Mouse (Mus musculus): ENCODE data around the gene Il1rapl2.

The Il1rapl2 gene

GRCm38 (mm10) chrX:137570321-137571195 is at the start of gene Il1rapl2:
TSS of gene Il1rapl2 (plus strand) at chrX:137570608.
- in situ Hi-C loops (cut with MboI; ENCODE audit: low pct_unique_long_range_greater_than_20kb in 1 of 2, low sequenced_read_pairs in 2 of 2, unreplicated experiment in 1 of 2), result no loop called here

DNA sequence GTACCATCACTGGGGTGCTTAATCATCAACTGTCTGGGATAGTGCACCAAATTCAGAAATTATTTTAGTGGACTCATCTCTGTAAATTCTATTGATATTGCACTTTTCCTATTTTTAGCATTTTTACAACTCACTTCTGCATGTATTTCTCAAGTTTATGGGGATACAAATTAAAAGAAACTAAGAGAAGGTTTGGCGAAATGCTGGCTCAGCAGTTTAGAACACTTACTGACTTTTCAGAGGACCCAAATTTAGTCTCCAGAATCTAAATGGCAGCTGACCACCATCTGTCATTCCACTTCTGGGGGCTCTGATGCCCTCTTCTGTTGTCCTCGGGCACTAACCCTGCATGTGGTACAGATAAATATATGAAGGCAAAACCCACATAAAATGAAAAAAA is 22.1 kb upstream of the Il1rapl2 start:
- in situ Hi-C loops (cut with MboI; ENCODE audit: low pct_unique_long_range_greater_than_20kb in 1 of 2, low sequenced_read_pairs in 2 of 2, unreplicated experiment in 1 of 2), result no loop called here

DNA sequence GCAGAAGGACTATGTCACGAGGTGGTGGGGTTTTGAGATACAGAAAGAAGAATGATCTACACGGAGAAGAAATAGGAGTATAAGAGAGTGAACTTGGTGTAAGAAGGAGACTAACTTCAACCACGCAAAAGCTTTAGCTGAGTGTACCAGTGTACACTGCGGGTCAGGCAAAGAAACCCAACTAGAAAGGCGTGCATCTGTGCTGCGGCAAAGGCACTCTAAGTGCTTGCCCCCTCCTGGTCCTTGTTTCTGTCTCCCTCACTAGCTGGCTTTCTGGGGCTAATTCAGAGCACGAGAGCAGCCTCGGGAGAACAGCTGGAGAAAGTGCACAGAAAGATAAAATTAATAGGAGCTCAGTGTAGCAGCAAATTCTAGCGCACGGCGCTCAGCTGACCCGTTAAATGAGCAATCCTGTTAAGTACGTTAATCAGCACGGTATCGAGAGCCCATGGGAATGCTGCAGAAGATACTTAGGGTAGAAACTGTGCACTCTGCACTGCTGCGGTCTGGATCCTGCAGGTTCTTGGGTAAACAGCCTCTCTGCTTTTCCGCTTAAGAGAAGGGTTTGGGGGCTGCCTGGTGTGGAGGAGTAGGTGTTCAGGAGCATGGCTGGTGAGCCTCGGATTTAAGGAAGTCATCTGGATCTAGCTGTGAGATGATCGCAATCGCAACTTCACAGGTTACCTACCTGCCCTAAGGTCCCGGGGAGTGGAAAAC is 778 bp upstream of the Il1rapl2 start:
- in situ Hi-C loops (cut with MboI; ENCODE audit: low pct_unique_long_range_greater_than_20kb in 1 of 2, low sequenced_read_pairs in 2 of 2, unreplicated experiment in 1 of 2), result no loop called here

DNA sequence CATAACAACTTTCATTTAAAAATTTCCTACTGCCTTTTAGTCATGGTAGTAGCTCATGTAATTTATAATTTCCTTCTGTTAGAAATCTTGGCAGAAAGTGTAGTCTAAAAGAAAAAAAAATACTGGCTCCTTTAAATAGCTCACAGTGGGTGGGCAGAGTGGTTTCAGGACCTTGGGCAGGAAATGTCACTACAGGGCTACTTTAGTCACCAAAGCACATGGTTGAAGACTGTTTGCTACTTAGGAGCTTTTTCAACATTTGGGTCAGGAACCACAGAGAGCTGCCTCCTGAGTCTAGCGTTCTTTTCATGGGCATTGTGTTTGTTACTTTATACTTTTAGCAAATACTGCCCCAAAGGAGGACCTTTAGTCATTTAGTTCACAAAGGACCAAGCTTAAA is 12.2 kb downstream of the Il1rapl2 start:
- in situ Hi-C loops (cut with MboI; ENCODE audit: low pct_unique_long_range_greater_than_20kb in 1 of 2, low sequenced_read_pairs in 2 of 2, unreplicated experiment in 1 of 2), result no loop called here

GRCm38 (mm10) chrX:137620697-137621096 is 50.3 kb downstream of the Il1rapl2 start:
- in situ Hi-C loops (cut with MboI; ENCODE audit: low pct_unique_long_range_greater_than_20kb in 1 of 2, low sequenced_read_pairs in 2 of 2, unreplicated experiment in 1 of 2), result no loop called here

DNA sequence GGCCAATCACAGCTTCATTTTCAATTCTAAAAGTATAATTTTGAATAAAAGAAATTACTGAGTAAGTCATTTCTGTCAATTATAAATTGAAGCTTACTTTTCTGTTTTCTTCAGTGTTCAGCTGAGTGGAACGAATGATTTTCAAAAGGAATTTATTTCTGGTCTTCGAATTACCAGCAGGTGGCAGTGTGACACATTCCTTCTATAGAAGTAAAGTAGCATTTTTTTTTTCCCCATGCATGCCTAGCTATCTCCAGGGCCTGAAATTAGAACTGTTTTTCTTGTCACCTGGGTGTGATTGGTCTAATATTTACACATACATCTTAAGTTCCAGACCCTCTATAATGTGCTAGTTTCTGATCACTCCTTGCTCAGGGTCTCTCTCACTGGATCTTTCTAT is 96.6 kb downstream of the Il1rapl2 start:
- in situ Hi-C loops (cut with MboI; ENCODE audit: low pct_unique_long_range_greater_than_20kb in 1 of 2, low sequenced_read_pairs in 2 of 2, unreplicated experiment in 1 of 2), result no loop called here

DNA sequence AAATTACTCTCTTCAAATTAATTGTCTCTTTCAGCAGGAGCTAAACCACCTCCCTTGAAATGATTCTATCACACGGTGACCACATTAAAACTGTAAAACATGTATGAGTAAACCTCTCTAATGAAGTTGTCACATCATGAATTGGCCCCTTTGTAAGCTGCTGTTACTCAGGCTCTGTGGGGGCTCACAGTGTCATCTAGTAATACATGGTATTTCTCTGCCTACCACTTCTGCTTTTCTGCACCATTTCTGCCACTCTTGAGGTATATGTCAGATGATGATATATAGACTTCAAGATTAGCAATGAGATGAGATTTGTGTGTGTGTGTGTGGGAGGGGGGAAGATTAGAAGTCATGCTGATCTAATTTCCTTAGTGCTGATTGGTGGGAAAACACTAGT is 117.6 kb downstream of the Il1rapl2 start:
- in situ Hi-C loops (cut with MboI; ENCODE audit: low pct_unique_long_range_greater_than_20kb in 1 of 2, low sequenced_read_pairs in 2 of 2, unreplicated experiment in 1 of 2), result no loop called here

- in situ Hi-C loops (cut with MboI; ENCODE audit: low pct_unique_long_range_greater_than_20kb in 1 of 2, low sequenced_read_pairs in 2 of 2, unreplicated experiment in 1 of 2), result no loop called here
Measured at GRCm38 (mm10) chrX:137700006-137700405, 129.6 kb downstream of the Il1rapl2 start.

- in situ Hi-C loops (cut with MboI; ENCODE audit: low pct_unique_long_range_greater_than_20kb in 1 of 2, low sequenced_read_pairs in 2 of 2, unreplicated experiment in 1 of 2), result no loop called here
Measured at GRCm38 (mm10) chrX:137755537-137755936, 185.1 kb downstream of the Il1rapl2 start.

DNA sequence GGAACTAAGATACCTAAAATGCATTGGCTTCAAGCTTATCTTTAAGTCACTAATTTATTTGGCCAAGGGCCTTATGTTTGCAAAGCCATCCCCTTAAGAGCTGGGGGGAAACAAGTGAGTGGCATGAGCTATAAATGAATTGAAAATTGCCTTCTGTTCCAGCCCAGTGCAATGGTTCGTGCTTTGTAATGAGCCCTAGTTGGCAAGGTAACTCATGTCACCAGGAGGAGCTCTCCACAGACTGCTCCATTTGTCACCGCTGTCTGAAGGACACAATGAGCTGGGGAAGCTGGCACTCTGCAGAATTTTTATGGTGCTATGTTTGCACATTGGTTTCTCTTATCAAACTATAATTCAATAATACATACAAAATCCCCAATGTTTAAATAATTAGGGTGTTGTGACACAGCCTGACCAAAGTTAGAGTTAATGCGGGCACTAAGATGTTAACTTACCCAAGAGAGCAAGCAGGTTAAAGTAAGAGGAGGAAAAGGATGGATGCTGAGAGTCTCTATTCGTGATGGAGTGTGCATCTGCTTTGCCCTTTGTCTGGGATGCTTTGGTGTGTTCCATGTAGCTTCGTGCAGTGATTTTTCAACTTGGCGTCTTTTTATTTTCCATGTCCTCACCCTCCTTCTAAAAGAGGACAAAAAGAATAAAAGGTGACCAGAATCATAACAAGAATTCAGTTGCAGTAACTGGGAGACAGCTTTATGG is 235.2 kb downstream of the Il1rapl2 start:
- in situ Hi-C loops (cut with MboI; ENCODE audit: low pct_unique_long_range_greater_than_20kb in 1 of 2, low sequenced_read_pairs in 2 of 2, unreplicated experiment in 1 of 2), result no loop called here

GRCm38 (mm10) chrX:137806231-137807114 is 236.1 kb downstream of the Il1rapl2 start:
- in situ Hi-C loops (cut with MboI; ENCODE audit: low pct_unique_long_range_greater_than_20kb in 1 of 2, low sequenced_read_pairs in 2 of 2, unreplicated experiment in 1 of 2), result no loop called here

DNA sequence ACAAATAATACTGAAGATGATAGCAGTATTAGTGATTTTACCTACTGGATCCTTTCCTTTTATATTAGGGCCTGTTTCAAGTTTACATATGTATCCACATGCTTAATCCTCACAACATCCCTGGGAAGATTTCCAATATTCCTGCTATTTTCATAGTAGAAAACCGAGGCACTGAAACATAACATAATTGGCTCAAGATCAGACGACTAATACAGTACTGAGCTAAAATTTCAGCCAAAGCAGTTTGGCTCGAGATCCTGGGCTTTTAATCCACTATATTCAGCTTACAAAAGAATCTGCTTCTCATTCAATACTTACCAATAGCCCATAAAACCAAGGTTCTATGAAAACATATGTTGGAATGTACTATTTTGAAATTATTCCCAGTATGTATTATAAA is 239.1 kb downstream of the Il1rapl2 start:
- in situ Hi-C loops (cut with MboI; ENCODE audit: low pct_unique_long_range_greater_than_20kb in 1 of 2, low sequenced_read_pairs in 2 of 2, unreplicated experiment in 1 of 2), result no loop called here

GRCm38 (mm10) chrX:137812151-137812550 is 241.7 kb downstream of the Il1rapl2 start:
- in situ Hi-C loops (cut with MboI; ENCODE audit: low pct_unique_long_range_greater_than_20kb in 1 of 2, low sequenced_read_pairs in 2 of 2, unreplicated experiment in 1 of 2), result no loop called here

GRCm38 (mm10) chrX:137848936-137849335 is 278.5 kb downstream of the Il1rapl2 start:
- in situ Hi-C loops (cut with MboI; ENCODE audit: low pct_unique_long_range_greater_than_20kb in 1 of 2, low sequenced_read_pairs in 2 of 2, unreplicated experiment in 1 of 2), result no loop called here

DNA sequence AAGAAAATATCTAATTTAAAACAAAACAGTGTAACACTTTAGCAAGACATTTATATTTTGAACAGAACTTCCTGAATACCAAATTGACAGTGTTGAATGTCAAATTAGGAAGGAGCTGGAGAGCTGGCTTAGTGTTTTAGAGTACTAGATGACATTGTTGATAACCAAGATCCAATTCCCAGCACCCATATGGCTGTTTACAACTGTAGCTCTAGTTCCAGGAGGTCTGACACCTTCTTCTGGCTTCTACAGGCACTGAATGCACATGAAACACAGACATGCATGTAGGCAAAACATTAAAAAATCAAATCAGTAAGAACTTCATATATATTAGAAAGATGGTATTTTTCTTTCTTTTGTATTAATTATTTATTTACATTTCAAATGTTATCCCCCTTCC is 353.1 kb downstream of the Il1rapl2 start:
- in situ Hi-C loops (cut with MboI; ENCODE audit: low pct_unique_long_range_greater_than_20kb in 1 of 2, low sequenced_read_pairs in 2 of 2, unreplicated experiment in 1 of 2), result no loop called here

DNA sequence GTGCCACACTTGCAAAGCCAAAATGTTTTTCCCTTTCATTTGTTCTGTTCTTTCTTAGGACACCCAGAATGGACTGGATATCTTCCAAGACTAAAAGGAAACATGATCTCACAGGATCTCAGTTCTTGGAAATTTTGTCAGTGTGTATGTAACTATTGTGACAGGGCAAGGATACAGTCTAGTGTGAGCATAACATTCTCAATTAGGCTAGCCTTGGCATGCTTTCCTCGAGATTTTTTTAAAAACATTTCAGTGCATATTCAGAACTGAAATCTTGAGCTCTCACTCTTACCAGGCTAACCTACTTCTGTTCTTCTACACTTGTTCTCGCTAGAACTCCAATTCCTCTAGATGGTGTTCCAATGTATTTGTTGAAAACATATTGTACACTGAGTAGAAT is 356.4 kb downstream of the Il1rapl2 start:
- in situ Hi-C loops (cut with MboI; ENCODE audit: low pct_unique_long_range_greater_than_20kb in 1 of 2, low sequenced_read_pairs in 2 of 2, unreplicated experiment in 1 of 2), result no loop called here

- in situ Hi-C loops (cut with MboI; ENCODE audit: low pct_unique_long_range_greater_than_20kb in 1 of 2, low sequenced_read_pairs in 2 of 2, unreplicated experiment in 1 of 2), result no loop called here
Measured at GRCm38 (mm10) chrX:137947741-137948140, 377.3 kb downstream of the Il1rapl2 start.

DNA sequence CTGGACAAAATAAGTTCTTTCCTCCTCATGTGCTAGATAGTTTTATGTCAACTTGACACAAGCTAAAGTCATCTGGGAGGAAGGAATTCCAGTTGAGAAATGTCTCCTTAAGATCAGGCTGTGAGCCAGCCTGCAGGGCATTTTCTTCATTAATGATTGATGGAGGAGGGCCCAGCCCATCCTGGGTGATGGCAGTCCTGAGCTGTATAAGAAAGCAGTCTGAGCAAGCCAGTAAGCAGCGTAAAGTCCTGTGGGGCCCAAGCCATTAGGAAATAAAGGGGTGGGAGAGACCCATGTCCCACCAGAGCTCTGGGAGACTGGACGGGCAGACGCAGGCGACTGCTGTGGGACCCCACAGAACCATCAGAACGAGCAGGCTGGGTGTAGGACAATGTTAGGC is 400.9 kb downstream of the Il1rapl2 start:
- in situ Hi-C loops (cut with MboI; ENCODE audit: low pct_unique_long_range_greater_than_20kb in 1 of 2, low sequenced_read_pairs in 2 of 2, unreplicated experiment in 1 of 2), result no loop called here
